Mouse (Mus musculus): ENCODE measurements at regions not wholly inside any gene's neighbourhood (a gene's known extent, or its start where the extent isn't known, plus 50 kb on each side); places are given as distances from the start of the nearest gene placed in this dataset.

- H3K27me3 ChIP-seq (replicated peaks; ENCODE audit: control insufficient read depth, insufficient read depth, low read length): no peaks in the 10 kb centered on the region
- no peak overlapping the region for H3K4me3 ChIP-seq (replicated peaks; ENCODE audit: low read length)
- WGBS: 62% methylated on average over 11 of the region's 11 CpGs
- ATAC-seq: no peak
- H3K4me2 ChIP-seq (ENCODE audit: low read length): no peak overlapping the region
- no peak overlapping the region for H3K27ac ChIP-seq (ENCODE audit: low read length)
- no peak overlapping the region for H3K9ac ChIP-seq (replicated peaks; ENCODE audit: low read depth, low read length)
- no peaks in the 10 kb centered on the region for H3K36me3 ChIP-seq (ENCODE audit: control insufficient read depth, insufficient read depth)
- no peaks in the 10 kb centered on the region for H3K9me3 ChIP-seq (ENCODE audit: control insufficient read depth, low read length)
- H3K4me1 ChIP-seq (replicated peaks; ENCODE audit: control insufficient read depth, insufficient read depth, low read length): peaks cover 2% of the 10 kb centered on the region; the same call in 1 of the 2 replicates
Measured at GRCm38 (mm10) chr9:46795446-46795845, 203.1 kb upstream of the Gm4791 start.

- H3K9me3 ChIP-seq (ENCODE audit: control insufficient read depth, low read length): no peaks in the 10 kb centered on the region
- H3K27me3 ChIP-seq (replicated peaks; ENCODE audit: control insufficient read depth, insufficient read depth, low read length): peaks cover 2% of the 10 kb centered on the region; the same call in 1 of the 2 replicates
- peaks cover 7% of the 10 kb centered on the region for H3K4me1 ChIP-seq (replicated peaks; ENCODE audit: control insufficient read depth, insufficient read depth, low read length)
- no peaks in the 10 kb centered on the region for H3K36me3 ChIP-seq (ENCODE audit: control insufficient read depth, insufficient read depth)
- WGBS: 71% methylated on average over 10 of the region's 10 CpGs
- H3K4me3 ChIP-seq (replicated peaks; ENCODE audit: low read length): no peak overlapping the region
- no peak overlapping the region for H3K9ac ChIP-seq (replicated peaks; ENCODE audit: low read depth, low read length)
- H3K4me2 ChIP-seq (ENCODE audit: low read length): no peak overlapping the region
- H3K27ac ChIP-seq (ENCODE audit: low read length): no peak overlapping the region
- ATAC-seq: no peak
Measured at GRCm38 (mm10) chr9:46789036-46789435, 209.5 kb upstream of the Gm4791 start.

- no peak for ATAC-seq
- Histone ChIP-seq H3K9me3 (ENCODE audit: control insufficient read depth, low read length) (no peaks in the 10 kb centered on the region), H3K36me3 (ENCODE audit: control insufficient read depth, insufficient read depth) (no peaks in the 10 kb centered on the region), H3K9ac (replicated peaks; ENCODE audit: low read depth, low read length) (no peak overlapping the region), H3K4me2 (ENCODE audit: low read length) (no peak overlapping the region), H3K4me3 (replicated peaks; ENCODE audit: low read length) (no peak overlapping the region), H3K27me3 (replicated peaks; ENCODE audit: control insufficient read depth, insufficient read depth, low read length) (peaks cover 2% of the 10 kb centered on the region; the same call in 1 of the 2 replicates), H3K27ac (ENCODE audit: low read length) (no peak overlapping the region), H3K4me1 (replicated peaks; ENCODE audit: control insufficient read depth, insufficient read depth, low read length) (peaks cover 10% of the 10 kb centered on the region)
- 88% methylated on average over 5 of the region's 5 CpGs for WGBS
Measured at GRCm38 (mm10) chr9:46788456-46788855, 210.1 kb upstream of the Gm4791 start.

GRCm38 (mm10) chr9:46784355-46784975, 214.1 kb upstream of the Gm4791 start:
- Histone ChIP-seq H3K9ac (replicated peaks; ENCODE audit: low read depth, low read length) (no peak overlapping the region), H3K4me1 (replicated peaks; ENCODE audit: control insufficient read depth, insufficient read depth, low read length) (peaks cover 16% of the 10 kb centered on the region), H3K27me3 (replicated peaks; ENCODE audit: control insufficient read depth, insufficient read depth, low read length) (peaks cover 7% of the 10 kb centered on the region), H3K27ac (ENCODE audit: low read length) (peak overlapping the region; percentile 45), H3K4me3 (replicated peaks; ENCODE audit: low read length) (no peak overlapping the region), H3K9me3 (ENCODE audit: control insufficient read depth, low read length) (no peaks in the 10 kb centered on the region), H3K36me3 (ENCODE audit: control insufficient read depth, insufficient read depth) (no peaks in the 10 kb centered on the region), H3K4me2 (ENCODE audit: low read length) (peak overlapping the region; percentile 23)
- WGBS: 26% methylated on average over 17 of the region's 17 CpGs
- ATAC-seq: peak; percentile 70; the same call in 1 of the 2 replicates

GRCm38 (mm10) chr9:46783597-46784354, 214.8 kb upstream of the Gm4791 start:
- 17% methylated on average over 12 of the region's 12 CpGs for WGBS
- H3K4me1 ChIP-seq (replicated peaks; ENCODE audit: control insufficient read depth, insufficient read depth, low read length): peaks cover 16% of the 10 kb centered on the region
- peak overlapping the region; percentile 23 for H3K4me2 ChIP-seq (ENCODE audit: low read length)
- no peaks in the 10 kb centered on the region for H3K9me3 ChIP-seq (ENCODE audit: control insufficient read depth, low read length)
- H3K4me3 ChIP-seq (replicated peaks; ENCODE audit: low read length): no peak overlapping the region
- H3K9ac ChIP-seq (replicated peaks; ENCODE audit: low read depth, low read length): no peak overlapping the region
- peaks cover 7% of the 10 kb centered on the region for H3K27me3 ChIP-seq (replicated peaks; ENCODE audit: control insufficient read depth, insufficient read depth, low read length)
- ATAC-seq: peak; percentile 46
- no peaks in the 10 kb centered on the region for H3K36me3 ChIP-seq (ENCODE audit: control insufficient read depth, insufficient read depth)
- H3K27ac ChIP-seq (ENCODE audit: low read length): peak overlapping the region; percentile 79

GRCm38 (mm10) chr9:46781681-46782080, 216.9 kb upstream of the Gm4791 start:
- Histone ChIP-seq H3K4me3 (replicated peaks; ENCODE audit: low read length) (no peak overlapping the region), H3K4me1 (replicated peaks; ENCODE audit: control insufficient read depth, insufficient read depth, low read length) (peaks cover 16% of the 10 kb centered on the region), H3K27me3 (replicated peaks; ENCODE audit: control insufficient read depth, insufficient read depth, low read length) (peaks cover 7% of the 10 kb centered on the region; the same call in 1 of the 2 replicates), H3K9ac (replicated peaks; ENCODE audit: low read depth, low read length) (no peak overlapping the region), H3K27ac (ENCODE audit: low read length) (no peak overlapping the region), H3K4me2 (ENCODE audit: low read length) (no peak overlapping the region), H3K9me3 (ENCODE audit: control insufficient read depth, low read length) (no peaks in the 10 kb centered on the region), H3K36me3 (ENCODE audit: control insufficient read depth, insufficient read depth) (no peaks in the 10 kb centered on the region)
- WGBS: 64% methylated on average over 8 of the region's 8 CpGs
- ATAC-seq: no peak

GRCm38 (mm10) chr9:46778769-46779168, 219.8 kb upstream of the Gm4791 start:
- 89% methylated on average over 6 of the region's 6 CpGs for WGBS
- no peaks in the 10 kb centered on the region for H3K9me3 ChIP-seq (ENCODE audit: control insufficient read depth, low read length)
- peaks cover 9% of the 10 kb centered on the region for H3K4me1 ChIP-seq (replicated peaks; ENCODE audit: control insufficient read depth, insufficient read depth, low read length)
- no peak overlapping the region for H3K9ac ChIP-seq (replicated peaks; ENCODE audit: low read depth, low read length)
- peaks cover 4% of the 10 kb centered on the region; the same call in 1 of the 2 replicates for H3K27me3 ChIP-seq (replicated peaks; ENCODE audit: control insufficient read depth, insufficient read depth, low read length)
- H3K4me2 ChIP-seq (ENCODE audit: low read length): no peak overlapping the region
- H3K27ac ChIP-seq (ENCODE audit: low read length): no peak overlapping the region
- ATAC-seq: no peak
- no peak overlapping the region for H3K4me3 ChIP-seq (replicated peaks; ENCODE audit: low read length)
- H3K36me3 ChIP-seq (ENCODE audit: control insufficient read depth, insufficient read depth): no peaks in the 10 kb centered on the region

- H3K4me2 ChIP-seq (ENCODE audit: low read length): no peak overlapping the region
- no peaks in the 10 kb centered on the region for H3K9me3 ChIP-seq (ENCODE audit: control insufficient read depth, low read length)
Measured at GRCm38 (mm10) chr9:46774821-46775220, 223.7 kb upstream of the Gm4791 start.

GRCm38 (mm10) chr9:46760247-46760646, 238.3 kb upstream of the Gm4791 start:
- Histone ChIP-seq H3K9ac (replicated peaks; ENCODE audit: low read depth, low read length) (no peak overlapping the region), H3K27me3 (replicated peaks; ENCODE audit: control insufficient read depth, insufficient read depth, low read length) (no peaks in the 10 kb centered on the region), H3K4me2 (ENCODE audit: low read length) (no peak overlapping the region), H3K9me3 (ENCODE audit: control insufficient read depth, low read length) (peaks cover 2% of the 10 kb centered on the region; the same call in 1 of the 2 replicates), H3K36me3 (ENCODE audit: control insufficient read depth, insufficient read depth) (no peaks in the 10 kb centered on the region), H3K27ac (ENCODE audit: low read length) (no peak overlapping the region), H3K4me1 (replicated peaks; ENCODE audit: control insufficient read depth, insufficient read depth, low read length) (peaks cover 8% of the 10 kb centered on the region; the same call in 1 of the 2 replicates), H3K4me3 (replicated peaks; ENCODE audit: low read length) (no peak overlapping the region)
- WGBS: 59% methylated on average over 4 of the region's 4 CpGs
- ATAC-seq: no peak

More at GRCm38 (mm10) chr9:46774821-46775220, 223.7 kb upstream of the Gm4791 start:
- H3K9ac ChIP-seq (replicated peaks; ENCODE audit: low read depth, low read length): no peak overlapping the region
- H3K4me1 ChIP-seq (replicated peaks; ENCODE audit: control insufficient read depth, insufficient read depth, low read length): peaks cover 10% of the 10 kb centered on the region
- H3K36me3 ChIP-seq (ENCODE audit: control insufficient read depth, insufficient read depth): no peaks in the 10 kb centered on the region
- H3K27ac ChIP-seq (ENCODE audit: low read length): no peak overlapping the region
- 66% methylated on average over 2 of the region's 2 CpGs for WGBS
- ATAC-seq: no peak
- peaks cover 3% of the 10 kb centered on the region; the same call in 1 of the 2 replicates for H3K27me3 ChIP-seq (replicated peaks; ENCODE audit: control insufficient read depth, insufficient read depth, low read length)
- no peak overlapping the region for H3K4me3 ChIP-seq (replicated peaks; ENCODE audit: low read length)
